Mouse (Mus musculus) bone marrow, adult 2 months (tissue): Measurements from ENCODE around the gene Mcm8.

Experiments
- CTCF ChIP-seq: fragments of 200-500 bp; IDR thresholded peaks from 2 replicates; pipeline ENCODE4 v1.5.1; 2011; ENCODE audit warnings: low read length, control low read depth; ENCODE audit not compliant: control insufficient read depth, insufficient read depth
- POLR2A ChIP-seq: fragments of 200-500 bp; IDR thresholded peaks from 2 replicates; pipeline ENCODE4 v1.6.1; 2011; ENCODE audit warnings: low read depth, mild to moderate bottlenecking, control low read depth, low read length, borderline replicate concordance; ENCODE audit not compliant: control insufficient read depth

DNA sequence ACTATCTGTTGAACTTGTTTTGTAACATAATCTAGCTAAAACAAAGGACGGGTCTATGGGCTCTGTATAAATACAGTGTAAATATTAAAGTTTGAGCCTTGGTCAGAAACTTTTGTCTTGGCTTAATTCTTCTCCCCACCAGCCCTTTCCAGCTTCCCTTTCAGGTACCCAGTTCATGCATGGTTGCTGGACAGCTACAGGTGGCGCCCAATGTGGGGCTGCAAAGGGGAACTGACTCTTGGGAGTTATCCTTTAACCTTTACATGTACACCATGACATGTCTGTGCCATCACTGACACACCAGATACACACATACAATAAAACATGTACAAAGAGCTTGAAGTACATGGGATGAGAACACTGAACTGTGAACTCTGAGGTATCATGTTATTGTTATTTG is 13.0 kb upstream of the Mcm8 start:
- no peak for TF ChIP-seq CTCF
- no peak for TF ChIP-seq POLR2A
